ENCODE assay signal across 16 mouse cellular contexts in the genomic region with DNA sequence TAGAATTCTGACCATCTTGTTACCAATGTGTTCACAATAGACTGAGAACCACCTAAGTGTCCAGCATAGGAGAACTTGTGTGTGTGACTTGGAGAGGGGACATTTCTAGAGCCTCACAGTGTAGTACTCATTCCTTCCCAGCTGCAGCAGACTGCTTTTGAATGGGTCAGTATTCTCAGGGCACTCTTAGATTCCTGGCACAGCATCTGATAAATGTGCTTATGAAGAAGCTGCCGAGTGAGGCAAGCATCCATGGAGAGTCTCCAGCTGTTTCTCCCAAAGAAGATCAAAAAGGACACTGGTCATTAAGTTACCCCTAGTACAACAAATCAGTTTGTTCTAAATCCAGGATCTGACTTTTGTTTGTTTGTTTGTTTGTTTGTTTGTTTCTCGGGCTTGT.
"Had no signal": no experiment of that assay in that cellular context is flagged by ENCODE, and none has a peak within 500 bp of the region (broad histone marks: within the 10 kb centered on the region; RNA-seq: fewer than 3 reads in every experiment).

No protein-coding gene starts in this region.

- H3K4me3 ChIP-seq: limb, embryonic 12.5 days; liver, embryonic 13.5 days; midbrain, embryonic 13.5 days; myocyte; neural tube, embryonic 15.5 days had no signal

- H3K4me2 ChIP-seq: limb, embryonic 12.5 days; liver, embryonic 13.5 days; midbrain, embryonic 13.5 days; neural tube, embryonic 15.5 days had no signal

- H3K9me3 ChIP-seq: limb, embryonic 12.5 days; liver, embryonic 13.5 days; midbrain, embryonic 13.5 days; neural tube, embryonic 15.5 days had no signal

- ATAC-seq: inflammation-experienced regulatory T-cells, adult 6 months; intestine, postnatal 0 days; liver, postnatal 0 days; midbrain, embryonic 13.5 days had no signal

- H3K27me3 ChIP-seq: neural tube, embryonic 15.5 days had no signal

- H3K9ac ChIP-seq: limb, embryonic 12.5 days; liver, embryonic 13.5 days; liver, postnatal 0 days; midbrain, embryonic 13.5 days; neural tube, embryonic 15.5 days had no signal

- DNase-seq: kidney, adult 8-10 months; kidney, postnatal 25 days; layer of hippocampus, adult 9-11 months; layer of hippocampus, postnatal 36 days; liver; liver, embryonic 13.5 days; liver, postnatal 0 days; spleen, adult 18-20 months; thymus, adult 2 months; thymus, postnatal 25 days had no signal

- H3K36me3 ChIP-seq: limb, embryonic 12.5 days; liver, embryonic 13.5 days; midbrain, embryonic 13.5 days; neural tube, embryonic 15.5 days had no signal

- H3K27ac ChIP-seq: limb, embryonic 12.5 days; liver, embryonic 13.5 days; midbrain, embryonic 13.5 days; neural tube, embryonic 15.5 days had no signal
